Mouse (Mus musculus) midbrain, postnatal 0 days (tissue): Measurements from ENCODE around the gene Bcat2. TPM values are rescaled to one million over a fixed set of nuclear protein-coding genes. Genes with fewer than 3 reads are reported as not detected.
"Not testable (repeated sequence)": the region's sequence is repeated elsewhere in the genome, so short reads cannot be mapped to it uniquely, and the experiment has no call there.

Source experiments
- ATAC-seq: fragments of 200-750 bp; cut with Nextera tagmentation; 2 replicates; pipeline ENCODE4 v1.8.0; 2017; ENCODE audit warnings: moderate number of reproducible peaks, mild to moderate bottlenecking, moderate TSS enrichment, moderate library complexity; ENCODE audit not compliant: low FRiP score
- DNase-seq: peaks from one replicate; pipeline ENCODE4 v3.0.0-alpha.2; 2015; ENCODE audit warnings: low spot score
- H3K27ac ChIP-seq: fragments of 300-500 bp; sonication (generic); 2 replicates; pipeline ENCODE4 v1.5.1; 2014; ENCODE audit warnings: low read depth, mild to moderate bottlenecking, low read length, mixed read lengths
- H3K27me3 ChIP-seq: fragments of 300-500 bp; sonication (generic); 2 replicates; pipeline ENCODE4 v1.6.1; 2014; ENCODE audit warnings: low read length, control low read depth, mixed read lengths; ENCODE audit not compliant: insufficient read depth
- H3K36me3 ChIP-seq: fragments of 300-500 bp; sonication (generic); 2 replicates; pipeline ENCODE4 v1.6.1; 2014; ENCODE audit warnings: low read length, control low read depth, mixed read lengths; ENCODE audit not compliant: insufficient read depth
- H3K4me1 ChIP-seq: fragments of 300-500 bp; sonication (generic); 2 replicates; pipeline ENCODE4 v1.6.1; 2014; ENCODE audit warnings: mild to moderate bottlenecking, control low read depth, antibody characterized with exemption, low read length, mixed read lengths; ENCODE audit not compliant: insufficient read depth
- H3K4me2 ChIP-seq: fragments of 300-500 bp; sonication (generic); 2 replicates; pipeline ENCODE4 v1.6.1; 2014; ENCODE audit warnings: low read depth, mild to moderate bottlenecking, low read length, mixed read lengths; ENCODE audit not compliant: poor library complexity, severe bottlenecking
- H3K4me3 ChIP-seq: fragments of 300-500 bp; sonication (generic); 2 replicates; pipeline ENCODE4 v1.5.1; 2014; ENCODE audit warnings: low read depth, mild to moderate bottlenecking, low read length, moderate library complexity
- H3K9ac ChIP-seq: fragments of 300-500 bp; sonication (generic); replicated peaks from 2 replicates; pipeline ENCODE4 v1.6.1; 2014; ENCODE audit warnings: mild to moderate bottlenecking, low read length, moderate library complexity, mixed read lengths; ENCODE audit not compliant: poor library complexity, severe bottlenecking
- H3K9me3 ChIP-seq: fragments of 300-500 bp; sonication (generic); 2 replicates; pipeline ENCODE4 v1.6.1; 2016; ENCODE audit warnings: low read length, control low read depth
- CTCF ChIP-seq: IDR thresholded peaks from 2 replicates; pipeline ENCODE4 v1.5.1; 2016; ENCODE audit warnings: antibody characterized with exemption, mild to moderate bottlenecking
- WGBS: fragments of 180-500 bp; shearing (Covaris S2); extraction: QIAGEN DNeasy Blood & Tissue Kit; methylation state at CpG from one replicate; pipeline ENCODE4 v1.1.7; 2014; 5-methylcytosine and 5-hydroxymethylcytosine counted together
- polyA plus RNA-seq: library from polyadenylated mRNA; unstranded; fragments of >200 nt; fragmentation: Nextera tagmentation; extraction: Ambion mirVana; gene quantifications from 2 replicates; pipeline ENCODE4 v1.2.1, GENCODE M21; 2015
- total RNA-seq: library from RNA; depleted of rRNA; stranded (reverse); fragments of >200 nt; gene quantifications from 2 replicates; pipeline ENCODE4 v1.2.3, GENCODE M21; 2014

Gene Bcat2
- total and polyA plus RNA-seq, 2 experiments from 2014 or later = 12.4 to 18.3 TPM

GRCm38 (mm10) chr7:45523678-45524170, 46.2 kb upstream of the Bcat2 start:
- peaks cover 8% of the 10 kb centered on the region; the same call in 1 of the 2 replicates for H3K4me1 ChIP-seq
- no peak overlapping the region for H3K9ac ChIP-seq
- no peak overlapping the region for H3K4me3 ChIP-seq
- no peak for DNase-seq
- H3K9me3 ChIP-seq = no peaks in the 10 kb centered on the region
- H3K27me3 ChIP-seq = no peaks in the 10 kb centered on the region
- 90% methylated on average over 13 of the region's 13 CpGs for WGBS
- TF ChIP-seq CTCF = no peak
- H3K4me2 ChIP-seq = no peak overlapping the region
- H3K36me3 ChIP-seq = no peaks in the 10 kb centered on the region
- no peak overlapping the region for H3K27ac ChIP-seq
- ATAC-seq = no peak

GRCm38 (mm10) chr7:45524841-45525621, 44.9 kb upstream of the Bcat2 start:
- Histone ChIP-seq H3K9me3 (no peaks in the 10 kb centered on the region), H3K9ac (peak overlapping the region; percentile 64), H3K4me3 (peak overlapping the region; percentile 63), H3K27ac (peak overlapping the region; percentile 68; the same call in 1 of the 2 replicates), H3K4me1 (peaks cover 8% of the 10 kb centered on the region; the same call in 1 of the 2 replicates), H3K36me3 (no peaks in the 10 kb centered on the region), H3K27me3 (no peaks in the 10 kb centered on the region), H3K4me2 (peak overlapping the region; percentile 71)
- WGBS = 25% methylated on average over 12 of the region's 12 CpGs
- DNase-seq (peak; percentile 47), ATAC-seq (no peak; the same call in 1 of the 2 replicates)
- TF ChIP-seq CTCF = no peak

- peak within 1 kb of the TSS; percentile 64 for H3K9ac ChIP-seq
- DNase-seq (peak; percentile 92), ATAC-seq (peak; percentile 90)
- H3K4me3 ChIP-seq = peak within 1 kb of the TSS; percentile 63
- no peaks in the 10 kb centered on the region for H3K27me3 ChIP-seq
- H3K27ac ChIP-seq = peak within 1 kb of the TSS; percentile 68
- WGBS = under 1% methylated on average over 54 of the region's 54 CpGs
- no peaks in the 10 kb centered on the region for H3K36me3 ChIP-seq
- TF ChIP-seq CTCF = no peak
- peak within 1 kb of the TSS; percentile 71 for H3K4me2 ChIP-seq
- peaks cover 8% of the 10 kb centered on the region; the same call in 1 of the 2 replicates for H3K4me1 ChIP-seq
- H3K9me3 ChIP-seq = no peaks in the 10 kb centered on the region
Observed at GRCm38 (mm10) chr7:45525809-45526473, 44.0 kb upstream of the Bcat2 start, which contains the start of the genes Ppp1r15a and Plekha4. Ppp1r15a (minus strand) TSS chr7:45526268. Plekha4 (plus strand) TSS chr7:45526330.

GRCm38 (mm10) chr7:45526474-45527120, 43.4 kb upstream of the Bcat2 start:
- peak overlapping the region; percentile 42; the same call in 1 of the 2 replicates for H3K9ac ChIP-seq
- peaks cover 8% of the 10 kb centered on the region; the same call in 1 of the 2 replicates for H3K4me1 ChIP-seq
- H3K27ac ChIP-seq = peak overlapping the region; percentile 52; the same call in 1 of the 2 replicates
- ATAC-seq (no peak), DNase-seq (no peak)
- H3K27me3 ChIP-seq = no peaks in the 10 kb centered on the region
- H3K4me3 ChIP-seq = peak overlapping the region; percentile 63
- H3K4me2 ChIP-seq = peak overlapping the region; percentile 71
- 26% methylated on average over 7 of the region's 7 CpGs for WGBS
- H3K9me3 ChIP-seq = no peaks in the 10 kb centered on the region
- peak; percentile 36 for TF ChIP-seq CTCF
- H3K36me3 ChIP-seq = no peaks in the 10 kb centered on the region

GRCm38 (mm10) chr7:45527169-45527568, 42.8 kb upstream of the Bcat2 start:
- H3K4me1 ChIP-seq, DNase-seq, H3K27ac ChIP-seq, H3K4me2 ChIP-seq, H3K9me3 ChIP-seq, H3K36me3 ChIP-seq, H3K9ac ChIP-seq, H3K4me3 ChIP-seq, H3K27me3 ChIP-seq, ATAC-seq: not testable (repeated sequence)
- 93% methylated on average over 6 of the region's 6 CpGs for WGBS
